Mouse (Mus musculus): ENCODE measurements around the gene Nol12.

GRCm38 (mm10) chr15:78899740-78900584, 34.8 kb upstream of the Nol12 start, which contains the start of gene Sh3bp1:
- TF ChIP-seq CTCF (IDR thresholded peaks at IDR 0.05; ENCODE audit: extremely low read depth, insufficient read length, insufficient replicate concordance, low read depth, low read length): no peak
- no peak for TF ChIP-seq POLR2A (IDR thresholded peaks at IDR 0.05; ENCODE audit: low read depth, low read length)
